Mouse (Mus musculus): Measurements from ENCODE around the gene Atp4b.
A peak's percentile ranks its signal among the peaks of the same experiment; 100 is the strongest.
"Not testable (repeated sequence)": the region's sequence is repeated elsewhere in the genome, so short reads cannot be mapped to it uniquely, and the experiment has no call there.

Gene Atp4b

GRCm38 (mm10) chr8:13382536-13382935 is 14.1 kb downstream of the Atp4b start:
- DNase-seq: no peak

- no peak for DNase-seq
Observed at GRCm38 (mm10) chr8:13381630-13382029, 15.0 kb downstream of the Atp4b start.

GRCm38 (mm10) chr8:13373151-13373662 is 23.4 kb downstream of the Atp4b start:
- DNase-seq: no peak

GRCm38 (mm10) chr8:13361865-13362264 is 34.8 kb downstream of the Atp4b start:
- DNase-seq: no peak

GRCm38 (mm10) chr8:13360213-13360612 is 36.4 kb downstream of the Atp4b start:
- DNase-seq: no peak

- no peak for DNase-seq
Observed at GRCm38 (mm10) chr8:13356681-13357080, 39.9 kb downstream of the Atp4b start.

- no peak for DNase-seq
Observed at GRCm38 (mm10) chr8:13356221-13356620, 40.4 kb downstream of the Atp4b start.

- DNase-seq: no peak
Observed at GRCm38 (mm10) chr8:13353883-13354282, 42.7 kb downstream of the Atp4b start.

- DNase-seq: no peak
Observed at GRCm38 (mm10) chr8:13353155-13353833, 43.3 kb downstream of the Atp4b start.

GRCm38 (mm10) chr8:13352601-13353000 is 44.0 kb downstream of the Atp4b start:
- DNase-seq: no peak

GRCm38 (mm10) chr8:13351593-13351992 is 45.0 kb downstream of the Atp4b start:
- DNase-seq: no peak

- DNase-seq: no peak
Observed at GRCm38 (mm10) chr8:13350052-13350451, 46.6 kb downstream of the Atp4b start.

GRCm38 (mm10) chr8:13343134-13343533 is 53.5 kb downstream of the Atp4b start:
- no peak for DNase-seq

GRCm38 (mm10) chr8:13342340-13342739 is 54.3 kb downstream of the Atp4b start:
- DNase-seq: no peak

- DNase-seq: no peak
Observed at GRCm38 (mm10) chr8:13340650-13341049, 56.0 kb downstream of the Atp4b start.

- no peak for DNase-seq
Observed at GRCm38 (mm10) chr8:13339646-13339990, 57.0 kb downstream of the Atp4b start.

- peak; percentile 60 for DNase-seq
Observed at GRCm38 (mm10) chr8:13338901-13339645, 57.6 kb downstream of the Atp4b start.

GRCm38 (mm10) chr8:13338255-13338860 is 58.3 kb downstream of the Atp4b start, which contains the start of gene Tfdp1:
TSS of gene Tfdp1 (plus strand) at chr8:13338751.
- peak; percentile 88 for DNase-seq

GRCm38 (mm10) chr8:13337678-13338077 is 58.9 kb downstream of the Atp4b start:
- no peak for DNase-seq

GRCm38 (mm10) chr8:13337245-13337644 is 59.4 kb downstream of the Atp4b start:
- DNase-seq: not testable (repeated sequence)

All from kidney, postnatal 10 days (tissue).